In the genomic region with DNA sequence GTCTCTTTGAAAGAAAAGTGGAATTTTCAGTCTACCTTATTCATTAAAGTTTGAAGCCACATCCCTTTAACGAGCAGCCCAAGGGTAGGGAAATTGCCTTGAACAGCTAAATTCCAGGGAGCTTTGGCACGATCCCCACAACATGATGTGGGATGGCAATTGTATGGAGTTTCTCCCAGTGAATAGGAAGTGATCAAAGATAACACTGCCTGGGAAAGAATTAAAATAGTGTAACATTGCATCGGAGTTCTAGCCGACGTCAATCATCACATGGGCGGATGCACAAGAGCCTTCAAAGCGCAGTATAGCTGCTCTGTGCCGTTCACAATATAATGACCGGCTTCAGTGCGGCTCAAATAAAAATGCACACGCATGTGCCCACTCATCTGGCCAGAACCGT, we compare ENCODE assay signal across 12 mouse cellular contexts.
DNase-seq lines count a peak whose midpoint lies in the region; ATAC-seq lines count a peak whose summit lies in the region.
"Had no signal": no experiment of that assay in that cellular context is flagged by ENCODE, and none has a peak within 500 bp of the region (broad histone marks: within the 10 kb centered on the region; RNA-seq: fewer than 3 reads in every experiment).

No protein-coding gene starts in this region.

- H3K4me1 ChIP-seq in lung, embryonic 16.5 days (replicated peaks; ENCODE audit: control insufficient read depth, insufficient read depth, low read length): peaks cover 15% of the 10 kb centered on the region
- H3K4me1 ChIP-seq in forebrain, embryonic 12.5 days: peaks cover 56% of the 10 kb centered on the region
- H3K4me1 ChIP-seq in limb, embryonic 12.5 days (replicated peaks): peaks cover 29% of the 10 kb centered on the region
- H3K4me1 ChIP-seq in neural tube, embryonic 15.5 days: peaks cover 26% of the 10 kb centered on the region
- H3K4me1 ChIP-seq: liver, embryonic 12.5 days had no signal

- no peak for DNase-seq in lung, adult 18-20 months
- no peak for DNase-seq in embryo, embryonic 11 days
- DNase-seq in thymus, postnatal 25 days: no peak
- DNase-seq: kidney, adult 9 months; layer of hippocampus, postnatal 36 days had no signal

- H3K36me3 ChIP-seq in lung, embryonic 16.5 days (ENCODE audit: control insufficient read depth, insufficient read depth, low read length): no peaks in the 10 kb centered on the region
- no peaks in the 10 kb centered on the region for H3K36me3 ChIP-seq in forebrain, embryonic 12.5 days (replicated peaks)
- H3K36me3 ChIP-seq in limb, embryonic 12.5 days: no peaks in the 10 kb centered on the region
- no peaks in the 10 kb centered on the region for H3K36me3 ChIP-seq in neural tube, embryonic 15.5 days
- H3K36me3 ChIP-seq: liver, embryonic 12.5 days; neural tube, embryonic 12.5 days had no signal

- peak; percentile 28; the same call in 1 of the 2 replicates for ATAC-seq in lung, embryonic 16.5 days (ENCODE audit: low read depth)
- ATAC-seq in forebrain, embryonic 12.5 days (ENCODE audit: low FRiP score): peak; percentile 90
- ATAC-seq in limb, embryonic 12.5 days (ENCODE audit: insufficient number of reproducible peaks, insufficient read depth, low FRiP score, low TSS enrichment, low read depth): no peak
- ATAC-seq in neural tube, embryonic 15.5 days (ENCODE audit: low FRiP score): no peak
- ATAC-seq: liver, embryonic 12.5 days had no signal

- H3K4me3 ChIP-seq in lung, embryonic 16.5 days (ENCODE audit: low read length): no peak overlapping the region
- H3K4me3 ChIP-seq in forebrain, embryonic 12.5 days (replicated peaks): 0 out of 2 replicates have a peak overlapping the region, but pooled peaks have one; percentile 19
- H3K4me3 ChIP-seq in limb, embryonic 12.5 days (replicated peaks): no peak overlapping the region
- H3K4me3 ChIP-seq in neural tube, embryonic 15.5 days (replicated peaks): no peak overlapping the region
- H3K4me3 ChIP-seq: liver, embryonic 12.5 days; neural tube, embryonic 12.5 days had no signal

- no peaks in the 10 kb centered on the region for H3K27me3 ChIP-seq in lung, embryonic 16.5 days (ENCODE audit: control insufficient read depth, insufficient read depth, low read depth, low read length)
- H3K27me3 ChIP-seq in forebrain, embryonic 12.5 days: peaks cover 6% of the 10 kb centered on the region; the same call in 1 of the 2 replicates
- H3K27me3 ChIP-seq in limb, embryonic 12.5 days: no peaks in the 10 kb centered on the region
- H3K27me3 ChIP-seq in neural tube, embryonic 15.5 days (replicated peaks): no peaks in the 10 kb centered on the region
- H3K27me3 ChIP-seq: liver, embryonic 12.5 days; neural tube, embryonic 12.5 days had no signal

- H3K9ac ChIP-seq in lung, embryonic 16.5 days (ENCODE audit: low read length): no peak overlapping the region
- 0 out of 2 replicates have a peak overlapping the region, but pooled peaks have one; percentile 29 for H3K9ac ChIP-seq in forebrain, embryonic 12.5 days
- no peak overlapping the region for H3K9ac ChIP-seq in limb, embryonic 12.5 days (replicated peaks)
- H3K9ac ChIP-seq in neural tube, embryonic 15.5 days (replicated peaks): no peak overlapping the region
- H3K9ac ChIP-seq: liver, embryonic 12.5 days; neural tube, embryonic 12.5 days had no signal

- no peak overlapping the region for H3K27ac ChIP-seq in lung, embryonic 16.5 days (ENCODE audit: low read length)
- H3K27ac ChIP-seq in forebrain, embryonic 12.5 days: peak overlapping the region; percentile 85
- peak overlapping the region; percentile 20; the same call in 1 of the 2 replicates for H3K27ac ChIP-seq in limb, embryonic 12.5 days
- H3K27ac ChIP-seq in neural tube, embryonic 15.5 days (replicated peaks): 0 out of 2 replicates have a peak overlapping the region, but pooled peaks have one; percentile 5
- H3K27ac ChIP-seq: liver, embryonic 12.5 days; neural tube, embryonic 12.5 days; stomach, postnatal 0 days had no signal

- H3K9me3 ChIP-seq in lung, embryonic 16.5 days (ENCODE audit: control insufficient read depth, low read length): no peaks in the 10 kb centered on the region
- no peaks in the 10 kb centered on the region for H3K9me3 ChIP-seq in forebrain, embryonic 12.5 days
- no peaks in the 10 kb centered on the region for H3K9me3 ChIP-seq in limb, embryonic 12.5 days
- H3K9me3 ChIP-seq in neural tube, embryonic 15.5 days (replicated peaks): no peaks in the 10 kb centered on the region
- H3K9me3 ChIP-seq: liver, embryonic 12.5 days; neural tube, embryonic 12.5 days had no signal

- H3K4me2 ChIP-seq in lung, embryonic 16.5 days (ENCODE audit: low read depth, low read length): no peak overlapping the region
- peak overlapping the region; percentile 41 for H3K4me2 ChIP-seq in forebrain, embryonic 12.5 days
- peak overlapping the region; percentile 6; the same call in 1 of the 2 replicates for H3K4me2 ChIP-seq in limb, embryonic 12.5 days
- H3K4me2 ChIP-seq in neural tube, embryonic 15.5 days: peak overlapping the region; percentile 33
- H3K4me2 ChIP-seq: liver, embryonic 12.5 days; neural tube, embryonic 12.5 days had no signal

- WGBS in lung, embryonic 16.5 days: 42% methylated on average over 12 of the region's 12 CpGs
- WGBS in forebrain, embryonic 12.5 days: 12% methylated on average over 12 of the region's 12 CpGs
- 49% methylated on average over 12 of the region's 12 CpGs for WGBS in limb, embryonic 12.5 days
- WGBS in neural tube, embryonic 15.5 days: 31% methylated on average over 12 of the region's 12 CpGs

Comparison
In these comparisons a context has a peak if more than half of its experiments do, and no peak if none do; other contexts are left out.
1. ATAC-seq: peak in lung, embryonic 16.5 days (single experiment) and forebrain, embryonic 12.5 days (single experiment); none in limb, embryonic 12.5 days (single experiment) and neural tube, embryonic 15.5 days (single experiment).